Mouse (Mus musculus) retina, postnatal 7 days (tissue): Measurements from ENCODE around the gene Rps15a.
A peak's percentile ranks its signal among the peaks of the same experiment; 100 is the strongest.

Experiments
- DNase-seq: peaks from one replicate; pipeline ENCODE4 v3.0.0-alpha.2; 2012; ENCODE audit warnings: low read depth, low spot score

Rps15a gene

GRCm38 (mm10) chr7:118115877-118116568 lies at the start of gene Rps15a:
Gene Rps15a, minus strand, starts transcription at chr7:118116188.
- DNase-seq = peak; percentile 92

- DNase-seq = no peak
Measured at GRCm38 (mm10) chr7:118163006-118163405, 47.0 kb upstream of the Rps15a start.

- no peak for DNase-seq
Measured at GRCm38 (mm10) chr7:118160121-118160520, 44.1 kb upstream of the Rps15a start.

- no peak for DNase-seq
Measured at GRCm38 (mm10) chr7:118156461-118156860, 40.5 kb upstream of the Rps15a start.

- DNase-seq = no peak
Measured at GRCm38 (mm10) chr7:118154150-118154549, 38.2 kb upstream of the Rps15a start.

GRCm38 (mm10) chr7:118143602-118144001 lies 27.6 kb upstream of the Rps15a start:
- DNase-seq = no peak

- no peak for DNase-seq
Measured at GRCm38 (mm10) chr7:118143123-118143522, 27.1 kb upstream of the Rps15a start.

GRCm38 (mm10) chr7:118141271-118141670 lies 25.3 kb upstream of the Rps15a start:
- no peak for DNase-seq

- no peak for DNase-seq
Measured at GRCm38 (mm10) chr7:118135128-118135527, 19.1 kb upstream of the Rps15a start.

- DNase-seq = peak; percentile 95
Measured at GRCm38 (mm10) chr7:118129430-118130041, 13.5 kb upstream of the Rps15a start, which contains the start of gene Arl6ip1. Gene Arl6ip1, minus strand, starts transcription at chr7:118129662.

- DNase-seq = no peak
Measured at GRCm38 (mm10) chr7:118128925-118129429, 13.0 kb upstream of the Rps15a start.

GRCm38 (mm10) chr7:118126219-118126875 lies 10.4 kb upstream of the Rps15a start:
- DNase-seq = no peak

- no peak for DNase-seq
Measured at GRCm38 (mm10) chr7:118125736-118126135, 9.7 kb upstream of the Rps15a start.

- DNase-seq = no peak
Measured at GRCm38 (mm10) chr7:118123512-118124411, 7.8 kb upstream of the Rps15a start.

GRCm38 (mm10) chr7:118122235-118122634 lies 6.2 kb upstream of the Rps15a start:
- DNase-seq = no peak

GRCm38 (mm10) chr7:118120654-118121053 lies 4.7 kb upstream of the Rps15a start:
- DNase-seq = no peak

- no peak for DNase-seq
Measured at GRCm38 (mm10) chr7:118119946-118120345, 4.0 kb upstream of the Rps15a start.

GRCm38 (mm10) chr7:118119142-118119541 lies 3.2 kb upstream of the Rps15a start:
- DNase-seq = no peak

GRCm38 (mm10) chr7:118118426-118118825 lies 2.4 kb upstream of the Rps15a start:
- no peak for DNase-seq

GRCm38 (mm10) chr7:118117539-118118210 lies 1.7 kb upstream of the Rps15a start:
- DNase-seq = no peak
